Mouse (Mus musculus): Measurements from ENCODE around the gene Mis18a.

Gene Mis18a

GRCm38 (mm10) chr16:90704161-90704825, 22.9 kb downstream of the Mis18a start:
- peak; percentile 37 for DNase-seq (ENCODE audit: low spot score)

GRCm38 (mm10) chr16:90703646-90704045, 23.6 kb downstream of the Mis18a start:
- peak; percentile 78 for DNase-seq (ENCODE audit: low spot score)

- no peak for DNase-seq (ENCODE audit: low spot score)
These were observed 25.7 kb downstream of the Mis18a start for GRCm38 (mm10) chr16:90701541-90701940.

GRCm38 (mm10) chr16:90699390-90699789, 27.8 kb downstream of the Mis18a start:
- DNase-seq (ENCODE audit: low spot score) = no peak

GRCm38 (mm10) chr16:90696306-90696705, 30.9 kb downstream of the Mis18a start:
- no peak for DNase-seq (ENCODE audit: low spot score)

- DNase-seq (ENCODE audit: low spot score) = no peak
These were observed 32.1 kb downstream of the Mis18a start for GRCm38 (mm10) chr16:90695121-90695520.

GRCm38 (mm10) chr16:90694719-90695118, 32.5 kb downstream of the Mis18a start:
- DNase-seq (ENCODE audit: low spot score) = peak; percentile 36

- DNase-seq (ENCODE audit: low spot score) = no peak
These were observed 33.6 kb downstream of the Mis18a start for GRCm38 (mm10) chr16:90693625-90694024.

- no peak for DNase-seq (ENCODE audit: low spot score)
These were observed 34.4 kb downstream of the Mis18a start for GRCm38 (mm10) chr16:90692704-90693385.

- DNase-seq (ENCODE audit: low spot score) = no peak
These were observed 39.4 kb downstream of the Mis18a start for GRCm38 (mm10) chr16:90687687-90688263.

- peak; percentile 83 for DNase-seq (ENCODE audit: low spot score)
These were observed 40.2 kb downstream of the Mis18a start for GRCm38 (mm10) chr16:90687011-90687410.

- DNase-seq (ENCODE audit: low spot score) = no peak
These were observed 43.1 kb downstream of the Mis18a start for GRCm38 (mm10) chr16:90684092-90684491.

GRCm38 (mm10) chr16:90679984-90680383, 47.2 kb downstream of the Mis18a start:
- DNase-seq (ENCODE audit: low spot score) = no peak

- DNase-seq (ENCODE audit: low spot score) = no peak
These were observed 48.4 kb downstream of the Mis18a start for GRCm38 (mm10) chr16:90678820-90679219.

GRCm38 (mm10) chr16:90676920-90677574, 50.2 kb downstream of the Mis18a start:
- DNase-seq (ENCODE audit: low spot score) = no peak

GRCm38 (mm10) chr16:90674651-90675050, 52.6 kb downstream of the Mis18a start:
- no peak for DNase-seq (ENCODE audit: low spot score)

GRCm38 (mm10) chr16:90673507-90674354, 53.5 kb downstream of the Mis18a start:
- no peak for DNase-seq (ENCODE audit: low spot score)

Data from yolk sac, embryonic 10.5 days (tissue).